Mouse (Mus musculus): ENCODE data around the gene Nmu.

Gene Nmu

GRCm38 (mm10) chr5:76363453-76364104 is at the start of gene Nmu:
Gene Nmu (minus strand): TSS chr5:76363788.
- DNase-seq = no peak

GRCm38 (mm10) chr5:76411697-76412096 is 48.1 kb upstream of the Nmu start:
- no peak for DNase-seq

- DNase-seq = no peak
Measured at GRCm38 (mm10) chr5:76394382-76394781, 30.8 kb upstream of the Nmu start.

GRCm38 (mm10) chr5:76389041-76389795 is 25.6 kb upstream of the Nmu start:
- no peak for DNase-seq

GRCm38 (mm10) chr5:76388474-76388873 is 24.9 kb upstream of the Nmu start:
- DNase-seq = no peak

- no peak for DNase-seq
Measured at GRCm38 (mm10) chr5:76383673-76384072, 20.1 kb upstream of the Nmu start.

GRCm38 (mm10) chr5:76381836-76382235 is 18.2 kb upstream of the Nmu start:
- no peak for DNase-seq

- no peak for DNase-seq
Measured at GRCm38 (mm10) chr5:76379216-76379615, 15.6 kb upstream of the Nmu start.

- DNase-seq = no peak
Measured at GRCm38 (mm10) chr5:76369215-76369840, 5.7 kb upstream of the Nmu start.

GRCm38 (mm10) chr5:76365406-76365805 is 1.8 kb upstream of the Nmu start:
- no peak for DNase-seq

- DNase-seq = no peak
Measured at GRCm38 (mm10) chr5:76360786-76361185, 2.8 kb downstream of the Nmu start.

GRCm38 (mm10) chr5:76360057-76360456 is 3.5 kb downstream of the Nmu start:
- DNase-seq = no peak

- DNase-seq = no peak
Measured at GRCm38 (mm10) chr5:76351953-76352611, 11.5 kb downstream of the Nmu start.

GRCm38 (mm10) chr5:76351537-76351936 is 12.1 kb downstream of the Nmu start:
- DNase-seq = no peak

GRCm38 (mm10) chr5:76346137-76346536 is 17.5 kb downstream of the Nmu start:
- no peak for DNase-seq

GRCm38 (mm10) chr5:76340931-76341330 is 22.7 kb downstream of the Nmu start:
- no peak for DNase-seq

GRCm38 (mm10) chr5:76337100-76337499 is 26.5 kb downstream of the Nmu start:
- DNase-seq = no peak

GRCm38 (mm10) chr5:76333833-76334232 is 29.8 kb downstream of the Nmu start:
- no peak for DNase-seq

- no peak for DNase-seq
Measured at GRCm38 (mm10) chr5:76330953-76331352, 32.6 kb downstream of the Nmu start, which contains the start of gene Pdcl2. Gene Pdcl2 (minus strand): TSS chr5:76331156.

- no peak for DNase-seq
Measured at GRCm38 (mm10) chr5:76327296-76327695, 36.3 kb downstream of the Nmu start.

GRCm38 (mm10) chr5:76325113-76325512 is 38.5 kb downstream of the Nmu start:
- no peak for DNase-seq

- DNase-seq = no peak
Measured at GRCm38 (mm10) chr5:76321249-76322196, 42.1 kb downstream of the Nmu start.

Measured in kidney, adult 9 months (tissue).